Mouse (Mus musculus): ENCODE results near the gene Plekhh2. TPM values are rescaled to one million over a fixed set of nuclear protein-coding genes. Genes with fewer than 3 reads are reported as not detected.
A peak's percentile ranks its signal among the peaks of the same experiment; 100 is the strongest.

Plekhh2 gene
- polyA plus RNA-seq, 1 experiment from 2014 or later = 3.9 TPM

GRCm38 (mm10) chr17:84584107-84584506 is 72.4 kb downstream of the Plekhh2 start:
- Histone ChIP-seq H3K4me3 (no peak overlapping the region), H3K27me3 (ENCODE audit: insufficient read depth, poor library complexity, severe bottlenecking) (no peaks in the 10 kb centered on the region), H3K4me1 (peaks cover 4% of the 10 kb centered on the region; the same call in 1 of the 2 replicates), H3K27ac (no peak overlapping the region), H3K36me3 (no peaks in the 10 kb centered on the region), H3K9me3 (no peaks in the 10 kb centered on the region)
- DNase-seq (ENCODE audit: low spot score) = no peak
- 79% methylated on average over 9 of the region's 9 CpGs for WGBS

GRCm38 (mm10) chr17:84585104-84585503 is 73.4 kb downstream of the Plekhh2 start:
- Histone ChIP-seq H3K36me3 (no peaks in the 10 kb centered on the region), H3K27ac (no peak overlapping the region), H3K4me3 (no peak overlapping the region), H3K27me3 (ENCODE audit: insufficient read depth, poor library complexity, severe bottlenecking) (no peaks in the 10 kb centered on the region), H3K4me1 (peaks cover 4% of the 10 kb centered on the region; the same call in 1 of the 2 replicates), H3K9me3 (no peaks in the 10 kb centered on the region)
- no peak for DNase-seq (ENCODE audit: low spot score)
- WGBS = 76% methylated on average over 8 of the region's 8 CpGs

- Histone ChIP-seq H3K27me3 (ENCODE audit: insufficient read depth, poor library complexity, severe bottlenecking) (no peaks in the 10 kb centered on the region), H3K27ac (no peak overlapping the region), H3K36me3 (peaks cover 9% of the 10 kb centered on the region; the same call in 1 of the 2 replicates), H3K4me3 (no peak overlapping the region), H3K4me1 (no peaks in the 10 kb centered on the region), H3K9me3 (no peaks in the 10 kb centered on the region)
- 94% methylated on average over 7 of the region's 7 CpGs for WGBS
- DNase-seq (ENCODE audit: low spot score) = peak; percentile 35
Measured at GRCm38 (mm10) chr17:84590065-84590464, 78.4 kb downstream of the Plekhh2 start.

- H3K36me3 ChIP-seq = peaks cover 10% of the 10 kb centered on the region; the same call in 1 of the 2 replicates
- no peak overlapping the region for H3K4me3 ChIP-seq
- H3K9me3 ChIP-seq = no peaks in the 10 kb centered on the region
- 0 out of 2 replicates have a peak, but pooled peaks cover 3% of the 10 kb centered on the region for H3K4me1 ChIP-seq
- WGBS = 87% methylated on average over 16 of the region's 16 CpGs
- no peak overlapping the region for H3K27ac ChIP-seq
- H3K27me3 ChIP-seq (ENCODE audit: insufficient read depth, poor library complexity, severe bottlenecking) = no peaks in the 10 kb centered on the region
- DNase-seq (ENCODE audit: low spot score) = peak; percentile 63
Measured at GRCm38 (mm10) chr17:84591431-84592150, 79.9 kb downstream of the Plekhh2 start.

- Histone ChIP-seq H3K4me1 (0 out of 2 replicates have a peak, but pooled peaks cover 3% of the 10 kb centered on the region), H3K4me3 (no peak overlapping the region), H3K36me3 (peaks cover 10% of the 10 kb centered on the region; the same call in 1 of the 2 replicates), H3K9me3 (no peaks in the 10 kb centered on the region), H3K27ac (no peak overlapping the region), H3K27me3 (ENCODE audit: insufficient read depth, poor library complexity, severe bottlenecking) (no peaks in the 10 kb centered on the region)
- WGBS = 52% methylated on average over 10 of the region's 10 CpGs
- peak; percentile 62 for DNase-seq (ENCODE audit: low spot score)
Measured at GRCm38 (mm10) chr17:84596015-84596441, 84.3 kb downstream of the Plekhh2 start.

GRCm38 (mm10) chr17:84596501-84596900 is 84.8 kb downstream of the Plekhh2 start:
- peaks cover 9% of the 10 kb centered on the region; the same call in 1 of the 2 replicates for H3K36me3 ChIP-seq
- H3K27me3 ChIP-seq (ENCODE audit: insufficient read depth, poor library complexity, severe bottlenecking) = no peaks in the 10 kb centered on the region
- DNase-seq (ENCODE audit: low spot score) = peak; percentile 1
- H3K27ac ChIP-seq = no peak overlapping the region
- 0 out of 2 replicates have a peak, but pooled peaks cover 3% of the 10 kb centered on the region for H3K4me1 ChIP-seq
- no peak overlapping the region for H3K4me3 ChIP-seq
- WGBS = 65% methylated on average over 7 of the region's 7 CpGs
- no peaks in the 10 kb centered on the region for H3K9me3 ChIP-seq

GRCm38 (mm10) chr17:84597859-84598258 is 86.2 kb downstream of the Plekhh2 start:
- no peak overlapping the region for H3K27ac ChIP-seq
- H3K36me3 ChIP-seq = 0 out of 2 replicates have a peak, but pooled peaks cover 2% of the 10 kb centered on the region
- H3K9me3 ChIP-seq = no peaks in the 10 kb centered on the region
- H3K27me3 ChIP-seq (ENCODE audit: insufficient read depth, poor library complexity, severe bottlenecking) = no peaks in the 10 kb centered on the region
- H3K4me3 ChIP-seq = no peak overlapping the region
- DNase-seq (ENCODE audit: low spot score) = peak; percentile 59
- peaks cover 3% of the 10 kb centered on the region; the same call in 1 of the 2 replicates for H3K4me1 ChIP-seq
- 89% methylated on average over 12 of the region's 12 CpGs for WGBS

GRCm38 (mm10) chr17:84598928-84599327 is 87.2 kb downstream of the Plekhh2 start:
- H3K27me3 ChIP-seq (ENCODE audit: insufficient read depth, poor library complexity, severe bottlenecking) = no peaks in the 10 kb centered on the region
- H3K4me3 ChIP-seq = no peak overlapping the region
- 0 out of 2 replicates have a peak, but pooled peaks cover 2% of the 10 kb centered on the region for H3K36me3 ChIP-seq
- peak; percentile 55 for DNase-seq (ENCODE audit: low spot score)
- H3K27ac ChIP-seq = no peak overlapping the region
- WGBS = 91% methylated on average over 7 of the region's 7 CpGs
- H3K9me3 ChIP-seq = no peaks in the 10 kb centered on the region
- peaks cover 11% of the 10 kb centered on the region; the same call in 1 of the 2 replicates for H3K4me1 ChIP-seq

- H3K4me3 ChIP-seq = no peak overlapping the region
- no peaks in the 10 kb centered on the region for H3K9me3 ChIP-seq
- peak; percentile 43 for DNase-seq (ENCODE audit: low spot score)
- H3K36me3 ChIP-seq = no peaks in the 10 kb centered on the region
- no peak overlapping the region for H3K27ac ChIP-seq
- H3K4me1 ChIP-seq = peaks cover 11% of the 10 kb centered on the region; the same call in 1 of the 2 replicates
- H3K27me3 ChIP-seq (ENCODE audit: insufficient read depth, poor library complexity, severe bottlenecking) = no peaks in the 10 kb centered on the region
- WGBS = 78% methylated on average over 9 of the region's 9 CpGs
Measured at GRCm38 (mm10) chr17:84600051-84600983, 88.6 kb downstream of the Plekhh2 start.

GRCm38 (mm10) chr17:84601805-84602204 is 90.1 kb downstream of the Plekhh2 start:
- peak; percentile 66 for DNase-seq (ENCODE audit: low spot score)
- H3K4me3 ChIP-seq = no peak overlapping the region
- no peaks in the 10 kb centered on the region for H3K9me3 ChIP-seq
- H3K27me3 ChIP-seq (ENCODE audit: insufficient read depth, poor library complexity, severe bottlenecking) = no peaks in the 10 kb centered on the region
- H3K36me3 ChIP-seq = no peaks in the 10 kb centered on the region
- 90% methylated on average over 5 of the region's 5 CpGs for WGBS
- peaks cover 9% of the 10 kb centered on the region; the same call in 1 of the 2 replicates for H3K4me1 ChIP-seq
- H3K27ac ChIP-seq = no peak overlapping the region

GRCm38 (mm10) chr17:84603202-84603627 is 91.5 kb downstream of the Plekhh2 start:
- Histone ChIP-seq H3K4me3 (no peak overlapping the region), H3K4me1 (peaks cover 10% of the 10 kb centered on the region; the same call in 1 of the 2 replicates), H3K36me3 (no peaks in the 10 kb centered on the region), H3K27ac (no peak overlapping the region; the same call in 1 of the 2 replicates), H3K27me3 (ENCODE audit: insufficient read depth, poor library complexity, severe bottlenecking) (no peaks in the 10 kb centered on the region), H3K9me3 (no peaks in the 10 kb centered on the region)
- DNase-seq (ENCODE audit: low spot score) = peak; percentile 61
- WGBS = 56% methylated on average over 9 of the region's 9 CpGs

GRCm38 (mm10) chr17:84603709-84604420 is 92.2 kb downstream of the Plekhh2 start:
- Histone ChIP-seq H3K27ac (no peak overlapping the region), H3K36me3 (no peaks in the 10 kb centered on the region), H3K4me1 (peaks cover 10% of the 10 kb centered on the region; the same call in 1 of the 2 replicates), H3K27me3 (ENCODE audit: insufficient read depth, poor library complexity, severe bottlenecking) (no peaks in the 10 kb centered on the region), H3K9me3 (no peaks in the 10 kb centered on the region), H3K4me3 (no peak overlapping the region)
- peak; percentile 59 for DNase-seq (ENCODE audit: low spot score)
- WGBS = 88% methylated on average over 10 of the region's 10 CpGs
